Mouse (Mus musculus) heart, postnatal 0 days (tissue): ENCODE results near the gene Acyp2.

Source experiments
- CTCF ChIP-seq: IDR thresholded peaks from 2 replicates; pipeline ENCODE4 v1.5.1; 2016; ENCODE audit warnings: antibody characterized with exemption, control low read depth, low read depth
- EP300 ChIP-seq: IDR thresholded peaks from 2 replicates; pipeline ENCODE4 v1.6.1; 2016; ENCODE audit warnings: antibody characterized with exemption, low read depth

- TF ChIP-seq CTCF (no peak), EP300 (no peak)
These were observed 13.2 kb upstream of the Acyp2 start for GRCm38 (mm10) chr11:30662591-30662990.
